Mouse (Mus musculus) bone marrow macrophage, adult 2 months (primary cell): Measurements from ENCODE around the gene Abcg4. TPM values are rescaled to one million over a fixed set of nuclear protein-coding genes. Genes with fewer than 3 reads are reported as not detected.
"Not testable (repeated sequence)": the region's sequence is repeated elsewhere in the genome, so short reads cannot be mapped to it uniquely, and the experiment has no call there.

Source experiments
- H3K27ac ChIP-seq: 2 replicates; pipeline ENCODE4 v1.5.1; 2012; ENCODE audit warnings: low read depth, low read length; ENCODE audit not compliant: insufficient read depth
- H3K4me1 ChIP-seq: 2 replicates; pipeline ENCODE4 v1.6.1; 2012; ENCODE audit warnings: low read length; ENCODE audit not compliant: control insufficient read depth, insufficient read depth
- H3K4me3 ChIP-seq: 2 replicates; pipeline ENCODE4 v1.5.1; 2012; ENCODE audit warnings: mild to moderate bottlenecking, low read length, moderate library complexity; ENCODE audit not compliant: insufficient read depth
- CTCF ChIP-seq: IDR thresholded peaks from 2 replicates; pipeline ENCODE4 v1.5.1; 2012; ENCODE audit warnings: low read depth, mild to moderate bottlenecking, low read length, moderate library complexity
- POLR2A ChIP-seq: IDR thresholded peaks from 2 replicates; pipeline ENCODE4 v1.6.1; 2012; ENCODE audit warnings: mild to moderate bottlenecking, low read depth, low read length, borderline replicate concordance
- polyA plus RNA-seq: library from polyadenylated mRNA; stranded (reverse); fragments of >200 nt; gene quantifications from 2 replicates; pipeline ENCODE4 v1.2.4, GENCODE M21; 2012; ENCODE audit not compliant: missing spikeins, insufficient read depth, insufficient read length

The Abcg4 gene
- not detected in 2 replicates for polyA plus RNA-seq

GRCm38 (mm10) chr9:44288076-44288958, at the start of gene Abcg4:
Gene Abcg4 (minus strand): TSS chr9:44288615.
- Histone ChIP-seq H3K4me1 (no peaks in the 10 kb centered on the region), H3K27ac (no peak within 1 kb of the TSS), H3K4me3 (peak within 1 kb of the TSS; percentile 6)
- TF ChIP-seq CTCF (no peak), POLR2A (no peak)

DNA sequence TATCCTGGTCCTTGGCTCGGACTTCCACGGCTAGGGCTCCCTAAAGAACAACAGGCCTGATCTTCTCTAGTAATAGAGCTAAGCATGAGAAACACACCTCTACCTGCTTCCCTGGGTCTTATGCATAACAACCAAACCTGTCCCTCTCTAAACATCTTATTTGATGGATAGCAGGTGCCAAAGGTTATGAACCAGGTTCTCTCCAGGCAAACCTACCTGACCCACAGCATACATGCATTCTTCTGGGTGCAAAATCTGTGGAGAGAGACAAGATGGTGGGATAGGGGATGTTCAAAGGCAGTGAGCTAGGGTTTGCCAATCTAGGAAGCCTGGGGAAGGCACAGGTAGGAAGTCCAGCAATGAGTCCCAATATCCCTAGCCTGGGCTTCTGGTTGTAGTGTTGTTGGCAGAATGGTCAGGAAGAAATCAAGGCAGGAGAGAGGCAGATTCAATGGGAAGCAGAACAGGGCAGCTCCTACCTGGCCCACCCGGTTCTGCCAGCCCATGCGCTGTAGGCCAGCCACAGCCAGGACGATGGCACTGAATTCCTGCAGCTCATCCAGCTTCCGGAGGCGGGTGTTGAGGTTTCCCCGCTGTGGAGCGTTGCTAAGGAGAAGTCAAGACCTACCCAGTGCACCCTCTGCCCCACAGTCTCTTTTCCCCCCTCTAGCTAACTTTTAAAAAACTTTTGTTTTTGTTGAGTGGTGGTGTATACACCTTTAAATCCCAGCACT, 49.2 kb upstream of the Abcg4 start:
- H3K4me3 ChIP-seq, result no peak overlapping the region
- H3K4me1 ChIP-seq, result peaks cover 12% of the 10 kb centered on the region
- TF ChIP-seq POLR2A (no peak), CTCF (no peak)
- H3K27ac ChIP-seq, result no peak overlapping the region

- Histone ChIP-seq H3K4me3 (peak overlapping the region; percentile 44), H3K4me1 (peaks cover 9% of the 10 kb centered on the region)
Observed at GRCm38 (mm10) chr9:44336964-44337363, 48.5 kb upstream of the Abcg4 start.

GRCm38 (mm10) chr9:44336513-44336912, 48.1 kb upstream of the Abcg4 start:
- H3K4me3 ChIP-seq, result peak overlapping the region; percentile 44
- H3K4me1 ChIP-seq, H3K27ac ChIP-seq: not testable (repeated sequence)

More at GRCm38 (mm10) chr9:44336964-44337363, 48.5 kb upstream of the Abcg4 start:
- TF ChIP-seq POLR2A, result no peak
- no peak for TF ChIP-seq CTCF
- no peak overlapping the region for H3K27ac ChIP-seq

- peak overlapping the region; percentile 81 for H3K4me3 ChIP-seq
- H3K4me1 ChIP-seq, result peaks cover 9% of the 10 kb centered on the region
- TF ChIP-seq POLR2A (no peak), CTCF (no peak)
- no peak overlapping the region for H3K27ac ChIP-seq
Observed at GRCm38 (mm10) chr9:44336093-44336406, 47.6 kb upstream of the Abcg4 start.

- Histone ChIP-seq H3K27ac (peak overlapping the region; percentile 59), H3K4me3 (peak overlapping the region; percentile 81), H3K4me1 (peaks cover 9% of the 10 kb centered on the region)
- no peak for TF ChIP-seq CTCF
- TF ChIP-seq POLR2A, result no peak
Observed at GRCm38 (mm10) chr9:44335331-44336092, 47.1 kb upstream of the Abcg4 start.

DNA sequence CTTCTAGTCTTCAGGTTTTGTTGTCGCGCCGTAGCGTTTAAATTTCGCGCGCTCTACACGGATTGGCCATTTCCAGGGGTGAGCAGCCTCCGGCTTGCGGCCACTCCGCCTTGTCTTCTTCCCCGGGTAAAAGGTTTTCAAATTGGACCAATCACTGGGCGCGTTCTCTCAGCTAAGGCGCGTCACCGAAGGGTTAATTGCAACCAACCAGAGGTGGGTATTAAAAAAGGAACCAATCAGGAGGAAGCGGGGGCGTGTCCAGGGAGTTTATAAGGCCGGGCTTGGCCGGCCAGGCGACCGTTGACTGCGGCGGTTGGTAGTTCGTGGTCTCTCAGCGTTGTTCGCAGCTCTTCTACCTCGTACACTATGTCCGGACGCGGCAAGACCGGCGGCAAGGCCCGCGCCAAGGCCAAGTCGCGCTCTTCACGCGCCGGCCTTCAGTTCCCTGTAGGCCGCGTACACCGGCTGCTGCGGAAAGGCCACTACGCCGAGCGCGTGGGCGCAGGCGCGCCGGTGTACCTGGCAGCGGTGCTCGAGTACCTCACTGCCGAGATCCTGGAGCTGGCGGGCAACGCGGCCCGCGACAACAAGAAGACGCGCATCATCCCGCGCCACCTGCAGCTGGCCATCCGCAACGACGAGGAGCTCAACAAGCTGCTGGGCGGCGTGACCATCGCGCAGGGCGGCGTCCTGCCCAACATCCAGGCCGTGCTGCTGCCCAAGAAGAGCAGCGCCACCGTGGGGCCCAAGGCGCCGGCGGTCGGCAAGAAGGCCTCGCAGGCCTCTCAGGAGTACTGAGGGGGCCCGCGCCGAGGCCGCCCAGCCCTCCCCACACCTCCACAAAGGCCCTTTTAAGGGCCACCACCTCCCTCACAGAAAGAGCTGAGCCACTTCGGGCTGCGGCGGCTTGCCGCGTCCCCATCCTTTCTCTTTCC, 46.2 kb upstream of the Abcg4 start, which contains the start of gene H2afx:
Gene H2afx (plus strand): TSS at position 299 of the 935 bp plus-strand sequence.
- TF ChIP-seq CTCF (no peak), POLR2A (peak; percentile 99)
- Histone ChIP-seq H3K4me3 (peak within 1 kb of the TSS; percentile 81), H3K4me1 (peaks cover 9% of the 10 kb centered on the region), H3K27ac (peak within 1 kb of the TSS; percentile 59)

GRCm38 (mm10) chr9:44332918-44333638, 44.7 kb upstream of the Abcg4 start:
- no peak overlapping the region for H3K27ac ChIP-seq
- peaks cover 9% of the 10 kb centered on the region for H3K4me1 ChIP-seq
- no peak for TF ChIP-seq POLR2A
- TF ChIP-seq CTCF, result no peak
- no peak overlapping the region for H3K4me3 ChIP-seq
